In the genomic region with DNA sequence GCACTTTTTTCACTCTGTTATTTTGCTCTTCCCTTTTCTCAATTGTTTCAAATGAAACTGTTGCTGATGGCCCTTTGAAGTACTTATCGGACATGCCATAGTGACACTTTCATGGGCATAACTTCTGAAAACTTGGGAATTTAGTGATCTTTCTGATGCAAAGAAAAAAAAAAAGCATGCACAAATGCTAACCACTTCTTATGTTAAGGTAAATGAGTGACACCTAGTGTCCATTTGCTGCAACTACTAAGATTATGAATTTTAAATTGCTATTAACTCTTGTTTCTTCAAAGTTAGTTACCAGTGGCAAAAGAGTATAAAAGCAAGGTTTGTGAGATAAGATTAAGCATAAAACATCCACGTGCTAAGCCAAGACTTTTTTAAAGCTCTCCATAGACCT, we compare ENCODE assay signal across 9 mouse cellular contexts. TPM values are rescaled to one million over a fixed set of nuclear protein-coding genes. Genes with fewer than 3 reads are reported as not detected.
DNase-seq lines count a peak whose midpoint lies in the region; ATAC-seq and TF ChIP-seq lines count a peak whose summit lies in the region.
"Had no signal": no experiment of that assay in that cellular context is flagged by ENCODE, and none has a peak within 500 bp of the region (broad histone marks: within the 10 kb centered on the region; RNA-seq: fewer than 3 reads in every experiment).

No protein-coding gene starts in this region.

- H3K27ac ChIP-seq in forebrain, postnatal 0 days (ENCODE audit: low read depth, low read length), result no peak overlapping the region
- no peak overlapping the region for H3K27ac ChIP-seq in forebrain, embryonic 16.5 days (ENCODE audit: low read length)
- no peak overlapping the region for H3K27ac ChIP-seq in liver, postnatal 0 days (ENCODE audit: low read depth)
- no peak overlapping the region for H3K27ac ChIP-seq in liver, embryonic 12.5 days
- no peak overlapping the region for H3K27ac ChIP-seq in forebrain, embryonic 12.5 days

- no peak overlapping the region for H3K4me3 ChIP-seq in forebrain, postnatal 0 days (ENCODE audit: low read depth, low read length)
- H3K4me3 ChIP-seq in forebrain, embryonic 16.5 days (replicated peaks; ENCODE audit: low read length), result no peak overlapping the region
- H3K4me3 ChIP-seq in liver, postnatal 0 days (ENCODE audit: low read depth, low read length), result no peak overlapping the region
- H3K4me3 ChIP-seq in liver, embryonic 12.5 days, result no peak overlapping the region
- no peak overlapping the region for H3K4me3 ChIP-seq in forebrain, embryonic 12.5 days (replicated peaks)

- H3K9ac ChIP-seq in forebrain, postnatal 0 days, result no peak overlapping the region
- H3K9ac ChIP-seq in forebrain, embryonic 16.5 days (replicated peaks; ENCODE audit: low read depth, low read length), result no peak overlapping the region
- H3K9ac ChIP-seq in liver, postnatal 0 days (replicated peaks), result no peak overlapping the region
- no peak overlapping the region for H3K9ac ChIP-seq in liver, embryonic 12.5 days
- no peak overlapping the region for H3K9ac ChIP-seq in forebrain, embryonic 12.5 days

- 27% methylated on average over 2 of the region's 2 CpGs for WGBS in forebrain, postnatal 0 days
- WGBS in forebrain, embryonic 16.5 days, result 30% methylated on average over 2 of the region's 2 CpGs
- WGBS in liver, postnatal 0 days (ENCODE audit: insufficient replicate concordance), result 25% methylated on average over 2 of the region's 2 CpGs
- 22% methylated on average over 2 of the region's 2 CpGs for WGBS in liver, embryonic 12.5 days (ENCODE audit: insufficient replicate concordance)
- WGBS in forebrain, embryonic 12.5 days, result 45% methylated on average over 2 of the region's 2 CpGs

- no peak overlapping the region for H3K4me2 ChIP-seq in forebrain, postnatal 0 days (ENCODE audit: low read depth)
- no peak overlapping the region for H3K4me2 ChIP-seq in forebrain, embryonic 16.5 days (ENCODE audit: low read length)
- no peak overlapping the region for H3K4me2 ChIP-seq in liver, postnatal 0 days (ENCODE audit: low read depth, low read length)
- H3K4me2 ChIP-seq in liver, embryonic 12.5 days, result no peak overlapping the region
- no peak overlapping the region for H3K4me2 ChIP-seq in forebrain, embryonic 12.5 days

- peak; percentile 78 for TF ChIP-seq CTCF in forebrain, postnatal 0 days (IDR thresholded peaks at IDR 0.05; ENCODE audit: low read depth)
- TF ChIP-seq CTCF in liver, postnatal 0 days (IDR thresholded peaks at IDR 0.05; ENCODE audit: low read depth), result peak; percentile 66

- H3K4me1 ChIP-seq in forebrain, postnatal 0 days (ENCODE audit: insufficient read depth), result no peaks in the 10 kb centered on the region
- H3K4me1 ChIP-seq in forebrain, embryonic 16.5 days (replicated peaks; ENCODE audit: control insufficient read depth, insufficient read depth, low read length), result no peaks in the 10 kb centered on the region
- no peaks in the 10 kb centered on the region for H3K4me1 ChIP-seq in liver, postnatal 0 days (ENCODE audit: insufficient read depth)
- H3K4me1 ChIP-seq in liver, embryonic 12.5 days, result no peaks in the 10 kb centered on the region
- H3K4me1 ChIP-seq in forebrain, embryonic 12.5 days, result no peaks in the 10 kb centered on the region

- ATAC-seq in forebrain, postnatal 0 days, result no peak
- ATAC-seq in forebrain, embryonic 16.5 days, result no peak
- no peak for ATAC-seq in liver, postnatal 0 days
- ATAC-seq in liver, embryonic 12.5 days, result no peak
- no peak for ATAC-seq in forebrain, embryonic 12.5 days (ENCODE audit: low FRiP score)

- peak; percentile 66 for DNase-seq in forebrain, postnatal 0 days
- DNase-seq in liver, postnatal 0 days, result no peak
- DNase-seq in c-Kit-negative CD71-positive TER-119-positive erythroid progenitor cells, embryonic 14.5 days (ENCODE audit: low read depth, low spot score), result peak; percentile 2
- peak; percentile 73 for DNase-seq in retina, embryonic 14.5 days (ENCODE audit: low spot score)
- no peak for DNase-seq in kidney, postnatal 25 days
- DNase-seq: thymus, postnatal 25 days had no signal

- no peaks in the 10 kb centered on the region for H3K9me3 ChIP-seq in forebrain, postnatal 0 days (ENCODE audit: low read length)
- H3K9me3 ChIP-seq in forebrain, embryonic 16.5 days (ENCODE audit: control insufficient read depth, low read length), result no peaks in the 10 kb centered on the region
- H3K9me3 ChIP-seq in liver, postnatal 0 days (ENCODE audit: low read length), result no peaks in the 10 kb centered on the region
- no peaks in the 10 kb centered on the region for H3K9me3 ChIP-seq in liver, embryonic 12.5 days (replicated peaks)
- no peaks in the 10 kb centered on the region for H3K9me3 ChIP-seq in forebrain, embryonic 12.5 days

- no peaks in the 10 kb centered on the region for H3K27me3 ChIP-seq in forebrain, postnatal 0 days (ENCODE audit: insufficient read depth, low read length)
- no peaks in the 10 kb centered on the region for H3K27me3 ChIP-seq in forebrain, embryonic 16.5 days (replicated peaks; ENCODE audit: control insufficient read depth, insufficient read depth, low read length)
- H3K27me3 ChIP-seq in liver, postnatal 0 days (ENCODE audit: insufficient read depth, low read length), result no peaks in the 10 kb centered on the region
- H3K27me3 ChIP-seq in liver, embryonic 12.5 days (replicated peaks), result no peaks in the 10 kb centered on the region
- H3K27me3 ChIP-seq in forebrain, embryonic 12.5 days, result no peaks in the 10 kb centered on the region

- no peaks in the 10 kb centered on the region for H3K36me3 ChIP-seq in forebrain, postnatal 0 days (ENCODE audit: insufficient read depth)
- H3K36me3 ChIP-seq in forebrain, embryonic 16.5 days (ENCODE audit: control insufficient read depth, insufficient read depth), result no peaks in the 10 kb centered on the region
- H3K36me3 ChIP-seq in liver, postnatal 0 days (replicated peaks; ENCODE audit: insufficient read depth, low read length), result no peaks in the 10 kb centered on the region
- no peaks in the 10 kb centered on the region for H3K36me3 ChIP-seq in liver, embryonic 12.5 days
- no peaks in the 10 kb centered on the region for H3K36me3 ChIP-seq in forebrain, embryonic 12.5 days (replicated peaks)

- TF ChIP-seq EP300 in liver, postnatal 0 days (IDR thresholded peaks at IDR 0.05; ENCODE audit: low read depth), result no peak

RNA-seq across cellular contexts. Expression of gene Olfr220, which starts 24.4 kb away (rescaled TPM):
- total RNA-seq in forebrain, postnatal 0 days (2014; rRNA removed), result not detected in 2 replicates
- not detected in 2 replicates for polyA plus RNA-seq in forebrain, postnatal 0 days (2015; fragmentation: Nextera tagmentation; extraction: Ambion mirVana)
- not detected in 2 replicates for polyA plus RNA-seq in forebrain, embryonic 16.5 days (2015; fragmentation: Nextera tagmentation; extraction: Ambion mirVana)
- polyA plus RNA-seq in liver, postnatal 0 days (2015; fragmentation: Nextera tagmentation; extraction: Ambion mirVana), result not detected in 2 replicates
- not detected in 2 replicates for polyA plus RNA-seq in liver, embryonic 12.5 days (2016; fragmentation: Nextera tagmentation; extraction: Ambion mirVana)
- 0.06 TPM in 1 of 2 replicates, not detected in the other for polyA plus RNA-seq in forebrain, embryonic 12.5 days (2016; fragmentation: Nextera tagmentation; extraction: Ambion mirVana)

RNA-seq across cellular contexts. Expression of gene Fmn2, which starts 35.4 kb away (rescaled TPM):
- total RNA-seq in forebrain, postnatal 0 days (2014; rRNA removed), result 13.9 and 21.3 TPM in 2 replicates
- 4.3 and 5.9 TPM in 2 replicates for polyA plus RNA-seq in forebrain, postnatal 0 days (2015; fragmentation: Nextera tagmentation; extraction: Ambion mirVana)
- polyA plus RNA-seq in forebrain, embryonic 16.5 days (2015; fragmentation: Nextera tagmentation; extraction: Ambion mirVana), result 5.2 and 6.9 TPM in 2 replicates
- polyA plus RNA-seq in liver, postnatal 0 days (2015; fragmentation: Nextera tagmentation; extraction: Ambion mirVana), result 0.09 and 0.11 TPM in 2 replicates
- 0.06 and 0.10 TPM in 2 replicates for polyA plus RNA-seq in liver, embryonic 12.5 days (2016; fragmentation: Nextera tagmentation; extraction: Ambion mirVana)
- polyA plus RNA-seq in forebrain, embryonic 12.5 days (2016; fragmentation: Nextera tagmentation; extraction: Ambion mirVana), result 7.1 and 8.6 TPM in 2 replicates

RNA-seq across cellular contexts. Expression of gene Olfr414, which starts 42.4 kb away (rescaled TPM):
- not detected in 2 replicates for total RNA-seq in forebrain, postnatal 0 days (2014; rRNA removed)
- polyA plus RNA-seq in forebrain, postnatal 0 days (2015; fragmentation: Nextera tagmentation; extraction: Ambion mirVana), result not detected in 2 replicates
- polyA plus RNA-seq in forebrain, embryonic 16.5 days (2015; fragmentation: Nextera tagmentation; extraction: Ambion mirVana), result not detected in 2 replicates
- polyA plus RNA-seq in liver, postnatal 0 days (2015; fragmentation: Nextera tagmentation; extraction: Ambion mirVana), result not detected in 2 replicates
- polyA plus RNA-seq in liver, embryonic 12.5 days (2016; fragmentation: Nextera tagmentation; extraction: Ambion mirVana), result 0.04 TPM in 1 of 2 replicates, not detected in the other
- polyA plus RNA-seq in forebrain, embryonic 12.5 days (2016; fragmentation: Nextera tagmentation; extraction: Ambion mirVana), result not detected in 2 replicates

Comparison
In these comparisons a context has a peak if more than half of its experiments do, and no peak if none do; other contexts are left out.
1. DNase-seq: peak in forebrain, postnatal 0 days (single experiment), c-Kit-negative CD71-positive TER-119-positive erythroid progenitor cells, embryonic 14.5 days (single experiment) and retina, embryonic 14.5 days (single experiment); none in liver, postnatal 0 days (single experiment) and kidney, postnatal 25 days (0 of 2).